Mouse (Mus musculus): ENCODE results near the gene Cryzl2.

DNA sequence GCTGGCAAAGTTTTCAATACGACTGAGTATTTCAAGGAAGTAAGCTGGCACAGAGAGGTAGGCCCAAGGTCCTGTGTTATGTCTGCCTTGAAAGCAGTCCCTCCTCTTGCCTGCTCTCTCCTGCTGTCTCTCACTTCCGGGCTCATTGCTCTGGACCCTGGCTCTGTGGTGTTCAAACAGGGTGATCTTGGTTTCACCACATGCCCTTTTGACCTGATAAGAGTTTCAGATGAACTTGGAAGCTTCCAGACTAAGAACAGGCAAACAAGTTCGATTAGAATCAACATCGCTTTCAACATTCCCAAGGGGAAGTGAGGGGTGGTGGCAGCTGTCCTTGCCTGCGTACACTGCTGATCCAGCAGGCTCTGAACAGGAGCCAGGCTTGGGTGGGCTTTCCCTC is 68.2 kb downstream of the Cryzl2 start:
- no peak for TF ChIP-seq CTCF (IDR thresholded peaks at IDR 0.05; ENCODE audit: low read depth)
- peak; percentile 77 for TF ChIP-seq EP300 (IDR thresholded peaks at IDR 0.05; ENCODE audit: low read depth)

Data from liver, postnatal 0 days (tissue).